Mouse (Mus musculus): ENCODE measurements around the gene Mnat1.
"Not testable (repeated sequence)": the region's sequence is repeated elsewhere in the genome, so short reads cannot be mapped to it uniquely, and the experiment has no call there.

Mnat1 gene

DNA sequence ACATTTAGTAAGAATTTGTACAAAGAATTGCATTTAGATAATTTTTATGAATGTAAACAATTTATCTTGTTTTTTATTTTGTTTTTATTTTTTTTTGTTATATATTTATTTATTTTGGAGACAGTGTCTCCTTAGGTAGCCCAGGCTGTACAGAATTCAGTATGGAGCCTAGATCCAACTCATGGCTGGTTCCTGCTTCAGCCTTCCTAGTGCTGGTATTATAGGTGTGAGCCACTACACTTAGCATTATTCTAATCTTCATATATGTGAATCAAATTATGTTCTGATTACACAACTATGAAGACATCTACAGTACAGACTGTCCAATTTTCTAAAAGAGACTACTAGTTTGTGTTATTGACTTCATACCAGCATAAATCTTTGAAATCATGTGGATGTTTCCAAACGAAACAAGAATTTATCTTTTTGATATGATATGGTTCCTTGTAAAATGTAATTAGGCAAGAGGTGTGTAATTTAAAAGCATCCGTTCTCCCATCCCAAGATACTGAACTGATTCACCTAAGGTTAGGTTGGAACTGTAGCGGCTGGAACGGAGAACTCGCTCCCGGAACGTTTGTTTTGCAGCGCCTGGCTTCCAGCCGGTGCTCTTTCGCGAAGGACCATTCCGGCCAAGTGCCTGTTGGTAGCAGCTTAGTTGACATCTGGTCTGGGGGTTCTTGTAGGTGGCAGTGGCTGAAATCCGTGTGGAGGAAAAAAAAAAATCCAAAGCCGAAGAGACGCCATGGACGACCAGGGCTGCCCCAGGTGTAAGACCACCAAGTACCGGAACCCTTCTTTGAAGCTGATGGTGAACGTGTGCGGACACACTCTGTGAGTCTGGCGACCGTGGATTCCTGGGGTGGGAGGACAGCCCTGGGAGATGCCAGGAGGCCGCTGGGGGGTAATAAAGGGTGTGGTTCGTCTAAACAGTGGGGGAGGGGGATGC lies at the start of gene Mnat1:
Gene Mnat1, plus strand, starts transcription at position 625 of the 949 bp plus-strand sequence.
- peak; percentile 42 to 46 for DNase-seq (ENCODE audit: low spot score in 2 of 2)

DNA sequence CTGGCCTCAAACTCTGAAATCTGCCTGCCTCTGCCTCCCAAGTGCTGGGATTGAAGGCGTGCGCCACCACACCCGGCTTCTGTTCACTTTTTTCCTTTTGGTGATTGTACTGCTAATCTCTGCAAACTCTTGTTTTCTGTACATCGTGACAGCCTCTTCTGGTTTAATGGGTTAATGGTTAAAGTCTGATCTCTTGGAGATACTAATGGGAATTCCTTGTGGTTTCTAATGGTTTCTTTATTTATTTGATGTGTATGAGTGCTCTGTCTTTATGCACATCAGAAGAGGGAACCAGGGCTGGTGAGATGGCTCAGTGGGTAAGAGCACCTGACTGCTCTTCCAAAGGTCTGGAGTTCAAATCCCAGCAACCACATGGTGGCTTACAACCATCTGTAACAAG lies 41.7 kb upstream of the Mnat1 start:
- not testable (repeated sequence) for DNase-seq (ENCODE audit: low spot score in 2 of 2)

DNA sequence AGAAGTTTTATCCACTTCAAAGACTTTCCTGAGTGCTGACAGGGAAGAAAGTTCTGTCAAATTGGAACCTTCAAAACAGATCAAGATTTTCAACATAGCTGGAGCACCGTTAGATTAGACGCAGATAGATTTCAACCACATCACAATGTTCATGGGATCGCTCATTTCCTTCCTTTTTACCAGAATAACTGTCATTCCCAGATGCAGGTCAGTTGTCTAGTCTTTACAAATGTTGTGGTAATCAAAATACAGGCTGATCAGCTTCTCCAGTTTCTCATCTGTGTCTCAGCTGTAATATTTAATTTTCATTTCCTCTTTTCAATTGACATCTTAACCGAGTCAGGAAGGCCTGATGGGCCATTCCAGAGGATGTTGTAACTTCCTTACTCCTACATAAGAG lies 39.7 kb upstream of the Mnat1 start:
- no peak for DNase-seq (ENCODE audit: low spot score in 2 of 2)

DNA sequence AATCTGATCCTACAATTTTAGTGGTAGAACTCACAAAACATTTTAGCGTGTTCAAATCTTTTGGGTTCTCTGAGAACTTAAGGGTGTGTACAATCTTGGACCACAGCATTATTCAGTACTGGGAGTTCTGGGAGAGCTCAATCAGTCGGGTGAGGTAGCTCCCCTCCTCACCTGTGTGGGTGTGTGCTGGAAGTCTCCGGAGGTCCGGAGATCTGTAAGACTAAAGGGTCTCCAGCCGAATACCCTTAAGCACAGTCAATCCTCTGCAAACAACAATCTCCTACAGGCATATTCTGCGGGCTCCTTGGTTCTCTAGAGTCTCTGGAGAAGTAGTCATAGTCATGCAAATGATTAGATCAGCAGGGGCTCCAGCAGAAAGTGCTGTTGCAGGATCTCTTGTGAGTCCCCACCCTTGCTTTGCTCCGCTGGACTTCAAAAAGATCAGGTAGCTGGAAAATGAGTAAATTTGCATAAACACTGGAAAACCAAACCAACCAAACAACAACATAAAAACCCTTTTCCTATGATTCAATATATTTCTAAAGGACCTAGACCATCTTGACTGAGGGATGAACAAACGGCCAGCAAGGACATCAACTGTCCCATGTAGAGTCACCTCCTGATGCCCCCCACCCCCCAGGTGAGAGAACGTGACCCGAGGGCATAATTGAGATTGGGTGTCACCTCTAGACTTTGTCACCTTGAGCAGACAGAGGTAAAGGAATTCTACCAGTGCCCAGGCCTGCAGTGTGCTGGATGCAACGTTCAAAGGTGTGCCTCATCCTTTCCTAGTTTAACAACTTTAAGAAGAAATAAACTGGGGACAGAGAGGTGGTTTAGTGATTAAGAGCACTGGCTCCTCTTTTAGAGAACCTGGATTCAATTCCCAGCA lies 37.5 kb upstream of the Mnat1 start:
- no peak for DNase-seq (ENCODE audit: low spot score in 2 of 2)

- no peak for DNase-seq (ENCODE audit: low spot score in 2 of 2)
These were observed 36.4 kb upstream of the Mnat1 start for GRCm38 (mm10) chr12:73087086-73087485.

- DNase-seq (ENCODE audit: low spot score in 2 of 2), result no peak
These were observed 35.0 kb upstream of the Mnat1 start for GRCm38 (mm10) chr12:73088500-73088899.

- no peak for DNase-seq (ENCODE audit: low spot score in 2 of 2)
These were observed 34.6 kb upstream of the Mnat1 start for GRCm38 (mm10) chr12:73088911-73089310.

DNA sequence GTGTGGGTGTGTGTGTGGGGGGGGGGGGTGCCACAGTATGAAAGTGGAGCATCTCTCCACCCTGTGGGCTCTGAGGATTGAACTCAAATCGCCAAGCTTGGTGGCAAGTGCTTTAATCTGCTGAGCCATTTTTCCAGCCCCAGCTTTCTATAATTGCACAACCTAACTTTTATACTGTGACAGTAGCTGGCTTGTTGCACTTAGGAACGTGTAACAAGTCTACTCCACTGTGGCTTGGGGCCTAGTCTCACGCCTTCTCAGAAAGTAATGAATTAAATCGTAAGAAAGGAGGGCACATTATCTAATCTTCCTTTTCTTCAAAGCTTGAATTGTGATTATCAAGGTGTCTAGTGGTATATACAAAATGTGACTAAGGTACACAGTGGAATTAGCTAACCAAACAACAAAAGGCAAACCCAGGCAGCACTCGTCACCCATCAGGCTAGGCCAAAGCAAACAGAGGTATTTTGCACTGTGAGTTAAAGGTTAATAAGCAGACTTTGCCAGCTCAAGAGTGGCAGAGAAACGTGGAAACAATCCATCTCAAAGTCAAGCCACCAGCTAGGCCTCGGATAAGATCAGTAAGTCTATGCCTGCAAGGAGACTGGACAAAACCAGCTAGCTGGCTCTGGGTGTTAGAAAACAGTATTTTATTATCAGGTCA lies 32.7 kb upstream of the Mnat1 start:
- no peak for DNase-seq (ENCODE audit: low spot score in 2 of 2)

- no peak for DNase-seq (ENCODE audit: low spot score in 2 of 2)
These were observed 29.3 kb upstream of the Mnat1 start for GRCm38 (mm10) chr12:73094189-73094588.

DNA sequence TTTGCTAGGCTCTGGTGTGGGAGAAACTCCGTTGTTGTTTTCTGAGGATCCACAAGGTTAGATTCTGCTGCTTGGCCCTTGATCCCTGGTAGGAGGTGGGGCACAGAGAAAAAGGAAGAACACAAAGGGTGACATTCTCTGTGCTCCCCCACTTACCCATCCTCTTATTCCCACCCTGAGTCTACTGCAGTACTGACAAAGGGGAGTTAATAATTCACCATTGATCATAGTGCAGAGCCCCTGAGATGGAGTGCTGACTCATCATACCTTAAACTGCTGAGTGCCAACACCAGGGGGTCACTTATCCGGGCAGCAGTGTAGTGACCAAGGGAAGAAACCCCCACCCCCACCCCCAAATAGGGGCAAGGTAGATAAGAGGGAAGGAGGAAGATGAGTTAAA lies 28.9 kb upstream of the Mnat1 start:
- DNase-seq (ENCODE audit: low spot score in 2 of 2), result no peak

DNA sequence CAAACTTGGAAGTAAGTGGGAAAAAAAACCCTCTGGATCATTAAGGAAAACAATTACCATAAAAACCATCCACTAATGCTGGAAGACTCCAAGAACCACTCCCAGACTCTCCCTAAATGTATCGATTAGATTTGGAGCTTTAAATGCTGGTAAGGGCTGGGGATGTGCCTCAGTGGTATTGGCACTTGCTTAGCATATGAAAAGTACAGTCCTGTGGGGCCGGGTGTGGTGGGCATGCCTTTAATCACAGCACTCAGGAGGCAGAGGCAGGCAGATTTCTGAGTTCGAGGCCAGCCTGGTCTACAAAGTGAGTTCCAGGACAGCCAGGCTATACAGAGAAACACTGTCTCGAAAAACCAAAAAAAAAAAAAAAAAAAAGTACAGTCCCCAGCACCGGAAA lies 27.3 kb upstream of the Mnat1 start:
- DNase-seq (ENCODE audit: low spot score in 2 of 2), result not testable (repeated sequence)

- no peak for DNase-seq (ENCODE audit: low spot score in 2 of 2)
These were observed 24.9 kb upstream of the Mnat1 start for GRCm38 (mm10) chr12:73098593-73098992.

DNA sequence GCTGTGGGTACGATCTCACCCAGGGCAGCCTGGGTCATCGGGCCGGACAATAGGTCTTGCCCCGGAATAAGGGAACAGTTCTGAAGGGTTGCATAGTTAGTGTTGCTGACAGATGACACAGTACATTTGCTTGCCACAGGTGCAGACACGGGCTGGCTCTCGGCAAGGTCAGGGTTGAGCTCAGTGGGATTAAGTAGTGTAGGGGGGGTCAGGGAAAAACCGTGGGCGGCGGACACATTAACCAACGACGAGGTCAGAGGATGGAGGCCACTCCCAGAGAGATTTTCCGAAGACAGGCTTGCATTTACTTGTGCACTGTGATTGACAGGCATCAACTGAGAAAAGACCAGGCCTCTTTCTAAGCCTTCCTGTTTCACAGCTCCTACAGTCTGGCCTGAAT lies 19.8 kb upstream of the Mnat1 start:
- no peak for DNase-seq (ENCODE audit: low spot score in 2 of 2)

DNA sequence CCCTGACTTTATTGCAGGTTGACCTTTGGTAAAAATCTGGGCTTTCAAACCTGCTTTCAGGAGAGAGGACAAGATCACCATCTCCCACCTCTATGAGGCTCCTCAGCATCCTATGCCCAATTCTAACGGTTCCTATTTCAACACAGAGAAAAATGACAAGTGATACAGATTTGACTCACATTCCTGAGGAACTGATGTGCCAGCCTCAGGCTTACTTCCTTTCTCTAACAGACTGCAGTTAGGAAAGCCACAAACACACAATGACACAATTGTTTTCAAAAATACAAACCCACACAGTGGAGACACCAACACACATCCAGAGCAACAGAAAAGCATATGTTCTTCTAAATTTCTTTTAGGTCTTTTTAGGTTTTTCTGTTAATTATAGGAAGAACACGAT lies 15.7 kb upstream of the Mnat1 start:
- no peak for DNase-seq (ENCODE audit: low spot score in 2 of 2)

DNA sequence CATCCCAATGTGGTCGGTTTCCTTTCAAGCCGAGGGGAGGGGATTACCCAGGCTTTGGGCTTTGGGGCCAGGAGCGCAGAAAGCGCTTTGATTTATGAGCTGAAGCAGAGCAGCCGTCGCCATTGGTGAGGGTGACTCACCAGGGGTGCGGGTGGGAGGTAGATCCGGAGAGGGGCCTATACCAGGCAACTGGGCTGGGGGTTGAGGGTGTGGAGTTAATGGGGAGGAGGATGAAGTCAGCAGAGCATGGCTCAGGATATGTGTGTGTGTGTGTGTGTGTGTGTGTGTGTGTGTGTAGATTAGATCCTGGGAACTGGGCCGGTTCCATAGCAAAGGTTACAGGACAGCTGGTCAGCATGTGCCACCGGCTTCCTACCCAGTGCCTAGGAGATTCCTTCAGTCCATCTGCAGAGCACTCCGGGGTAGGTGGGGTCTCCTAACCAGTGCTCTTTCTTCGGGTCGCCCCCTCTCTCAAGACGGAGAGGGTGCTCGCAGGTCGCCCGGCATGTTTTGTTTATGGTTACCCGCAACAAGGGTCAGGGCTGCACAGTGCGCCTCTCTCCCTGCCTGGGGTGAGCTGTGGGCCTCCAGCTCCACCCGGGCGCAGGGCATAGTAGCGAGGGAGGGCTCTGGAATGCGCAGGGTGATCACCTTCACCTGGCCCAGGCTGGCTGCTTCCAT lies 12.9 kb upstream of the Mnat1 start:
- DNase-seq (ENCODE audit: low spot score in 2 of 2), result no peak

GRCm38 (mm10) chr12:73111561-73112325 lies 11.8 kb upstream of the Mnat1 start:
- no peak for DNase-seq (ENCODE audit: low spot score in 2 of 2)

- no peak for DNase-seq (ENCODE audit: low spot score in 2 of 2)
These were observed 11.0 kb upstream of the Mnat1 start for GRCm38 (mm10) chr12:73112326-73113087.

DNA sequence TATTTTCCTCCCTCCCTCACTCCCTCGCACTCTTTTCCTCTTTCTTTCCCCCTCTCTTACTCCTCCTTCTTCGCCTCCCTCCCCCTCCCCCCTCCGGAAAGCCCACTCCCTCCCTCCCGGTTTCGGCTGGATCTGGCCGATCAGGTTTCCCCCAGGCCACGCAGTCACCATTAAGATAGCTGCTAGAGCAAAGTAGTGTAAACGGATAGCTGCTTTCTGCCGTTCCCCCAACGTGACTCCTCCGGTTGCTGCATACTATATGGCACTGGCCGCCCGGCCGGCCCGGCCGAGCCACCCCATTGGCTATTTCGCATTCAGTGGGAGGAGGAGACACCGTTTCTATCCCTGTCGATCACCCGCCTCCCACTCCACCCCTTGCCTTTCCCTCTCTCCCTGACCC lies 10.3 kb upstream of the Mnat1 start, which contains the start of gene Six4:
Gene Six4, minus strand, starts transcription at position 261 of the 400 bp plus-strand sequence.
- DNase-seq (ENCODE audit: low spot score in 2 of 2), result peak in 1 of 2 experiments; percentile 36

DNA sequence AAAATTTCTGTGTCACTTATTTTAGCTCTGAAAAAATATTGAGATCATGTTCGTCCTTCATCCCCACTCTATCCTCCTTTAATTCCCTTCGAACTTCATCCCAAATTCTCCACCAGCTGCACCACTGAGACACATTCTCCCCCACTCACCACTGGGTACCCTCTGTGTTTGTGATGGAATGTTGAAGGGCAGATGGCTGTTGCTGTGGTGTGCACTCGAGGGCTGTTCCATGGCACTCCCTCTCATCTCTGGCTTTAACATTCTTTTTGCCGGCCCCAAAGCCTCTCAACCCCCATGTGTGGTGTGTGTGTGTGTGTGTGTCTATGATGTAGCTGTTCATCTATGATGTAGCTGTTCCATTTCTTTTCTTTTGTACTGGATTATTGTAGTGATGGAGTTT lies 1.7 kb downstream of the Mnat1 start:
- DNase-seq (ENCODE audit: low spot score in 2 of 2), result no peak

DNA sequence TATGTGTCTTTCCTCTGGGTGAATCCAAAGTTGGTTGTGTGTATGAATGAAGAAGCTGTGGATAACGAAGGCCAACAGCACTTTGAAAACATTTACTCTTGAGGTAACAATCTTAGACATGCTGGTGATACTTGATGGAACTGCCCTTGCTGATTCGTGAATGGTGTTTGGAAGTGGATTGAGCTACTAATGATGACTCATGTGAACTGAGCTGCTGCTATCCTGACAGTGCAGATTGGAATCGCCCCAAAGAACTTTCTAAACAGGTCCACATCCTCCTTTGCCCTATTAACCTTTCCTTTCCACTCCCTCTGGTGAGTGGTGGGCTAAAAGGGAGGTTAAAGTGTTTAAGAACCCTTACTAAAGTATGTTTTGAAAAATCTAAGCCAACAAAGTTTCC lies 17.2 kb downstream of the Mnat1 start:
- DNase-seq (ENCODE audit: low spot score in 2 of 2), result no peak
